Mouse (Mus musculus) hindbrain, embryonic 15.5 days (tissue): ENCODE measurements around the gene Spire2. TPM values are rescaled to one million over a fixed set of nuclear protein-coding genes. Genes with fewer than 3 reads are reported as not detected.
A peak's percentile ranks its signal among the peaks of the same experiment; 100 is the strongest.
"Not testable (repeated sequence)": the region's sequence is repeated elsewhere in the genome, so short reads cannot be mapped to it uniquely, and the experiment has no call there.

Experiments
- ATAC-seq: fragments of 200-750 bp; cut with Nextera tagmentation; 2 replicates; pipeline ENCODE4 v1.8.0; 2017; ENCODE audit warnings: low read depth, moderate number of reproducible peaks, moderate TSS enrichment; ENCODE audit not compliant: low FRiP score
- H3K27ac ChIP-seq: fragments of 300-500 bp; sonication (generic); replicated peaks from 2 replicates; pipeline ENCODE4 v1.5.1; 2015; ENCODE audit warnings: mild to moderate bottlenecking, inconsistent platforms
- H3K27me3 ChIP-seq: fragments of 300-500 bp; sonication (generic); 2 replicates; pipeline ENCODE4 v1.6.1; 2015; ENCODE audit warnings: control low read depth, inconsistent platforms
- H3K36me3 ChIP-seq: fragments of 300-500 bp; sonication (generic); 2 replicates; pipeline ENCODE4 v1.6.1; 2015; ENCODE audit warnings: control low read depth, inconsistent platforms
- H3K4me1 ChIP-seq: fragments of 300-500 bp; sonication (generic); replicated peaks from 2 replicates; pipeline ENCODE4 v1.6.1; 2015; ENCODE audit warnings: control low read depth, inconsistent platforms
- H3K4me2 ChIP-seq: fragments of 300-500 bp; sonication (generic); 2 replicates; pipeline ENCODE4 v1.6.1; 2015; ENCODE audit warnings: moderate library complexity, mild to moderate bottlenecking, inconsistent platforms
- H3K4me3 ChIP-seq: fragments of 300-500 bp; sonication (generic); 2 replicates; pipeline ENCODE4 v1.5.1; 2015; ENCODE audit warnings: mild to moderate bottlenecking, inconsistent platforms
- H3K9ac ChIP-seq: fragments of 300-500 bp; sonication (generic); 2 replicates; pipeline ENCODE4 v1.6.1; 2015; ENCODE audit warnings: inconsistent platforms
- H3K9me3 ChIP-seq: fragments of 300-500 bp; sonication (generic); 2 replicates; pipeline ENCODE4 v1.6.1; 2016; ENCODE audit warnings: control low read depth, inconsistent platforms
- WGBS: fragments of 180-500 bp; shearing (Covaris S2); methylation state at CpG from one replicate; pipeline ENCODE4 v1.1.7; 2015; 5-methylcytosine and 5-hydroxymethylcytosine counted together
- polyA plus RNA-seq: library from polyadenylated mRNA; unstranded; fragments of >200 nt; fragmentation: Nextera tagmentation; extraction: Ambion mirVana; gene quantifications from 2 replicates; pipeline ENCODE4 v1.2.1, GENCODE M21; 2015

Gene Spire2
- polyA plus RNA-seq, 1 experiment from 2014 or later: 39.5 TPM

GRCm38 (mm10) chr8:123411246-123411645 lies 78.7 kb downstream of the Spire2 start, which contains the start of gene Tubb3:
TSS of gene Tubb3 (plus strand) at chr8:123411424.
- H3K4me2 ChIP-seq: peak within 1 kb of the TSS; percentile 88
- peak; percentile 93 for ATAC-seq
- peak within 1 kb of the TSS; percentile 78 for H3K9ac ChIP-seq

GRCm38 (mm10) chr8:123411781-123412327 lies 79.3 kb downstream of the Spire2 start:
- H3K36me3 ChIP-seq: no peaks in the 10 kb centered on the region
- peak; percentile 24 for ATAC-seq
- H3K9ac ChIP-seq: peak overlapping the region; percentile 78
- H3K27me3 ChIP-seq: no peaks in the 10 kb centered on the region
- peak overlapping the region; percentile 93 for H3K27ac ChIP-seq
- peak overlapping the region; percentile 53 for H3K4me3 ChIP-seq
- peak overlapping the region; percentile 88 for H3K4me2 ChIP-seq
- H3K9me3 ChIP-seq: no peaks in the 10 kb centered on the region
- 3% methylated on average over 16 of the region's 16 CpGs for WGBS
- peaks cover 38% of the 10 kb centered on the region for H3K4me1 ChIP-seq

More at GRCm38 (mm10) chr8:123411246-123411645, 78.7 kb downstream of the Spire2 start, which contains the start of gene Tubb3:
- H3K27ac ChIP-seq: peak within 1 kb of the TSS; percentile 93
- no peaks in the 10 kb centered on the region for H3K9me3 ChIP-seq
- peaks cover 36% of the 10 kb centered on the region for H3K4me1 ChIP-seq
- no peaks in the 10 kb centered on the region for H3K27me3 ChIP-seq
- peak within 1 kb of the TSS; percentile 53 for H3K4me3 ChIP-seq
- no peaks in the 10 kb centered on the region for H3K36me3 ChIP-seq
- WGBS: under 1% methylated on average over 29 of the region's 29 CpGs

- Histone ChIP-seq H3K4me1 (peaks cover 41% of the 10 kb centered on the region), H3K27me3 (no peaks in the 10 kb centered on the region), H3K9ac (peak overlapping the region; percentile 78), H3K9me3 (no peaks in the 10 kb centered on the region), H3K4me3 (peak overlapping the region; percentile 53), H3K27ac (peak overlapping the region; percentile 93), H3K4me2 (peak overlapping the region; percentile 88), H3K36me3 (peaks cover under 1% of the 10 kb centered on the region)
- under 1% methylated on average over 12 of the region's 12 CpGs for WGBS
- no peak for ATAC-seq
These were observed 80.2 kb downstream of the Spire2 start for GRCm38 (mm10) chr8:123412560-123413170.

GRCm38 (mm10) chr8:123414255-123414654 lies 81.7 kb downstream of the Spire2 start:
- no peak for ATAC-seq
- Histone ChIP-seq H3K4me3 (peak overlapping the region; percentile 53), H3K27ac (peak overlapping the region; percentile 93), H3K4me2 (peak overlapping the region; percentile 88), H3K27me3 (no peaks in the 10 kb centered on the region), H3K36me3 (peaks cover 16% of the 10 kb centered on the region), H3K9me3 (no peaks in the 10 kb centered on the region), H3K4me1 (peaks cover 42% of the 10 kb centered on the region), H3K9ac (peak overlapping the region; percentile 78)
- WGBS: 7% methylated on average over 9 of the region's 9 CpGs

- H3K9ac ChIP-seq, ATAC-seq, H3K27ac ChIP-seq, H3K27me3 ChIP-seq, H3K9me3 ChIP-seq: not testable (repeated sequence)
- Histone ChIP-seq H3K4me1 (peaks cover 33% of the 10 kb centered on the region), H3K4me3 (peak overlapping the region; percentile 53), H3K36me3 (peaks cover 24% of the 10 kb centered on the region), H3K4me2 (peak overlapping the region; percentile 88)
- WGBS: 82% methylated on average over 5 of the region's 5 CpGs
These were observed 82.6 kb downstream of the Spire2 start for GRCm38 (mm10) chr8:123414997-123415696.

- H3K27ac ChIP-seq: no peak overlapping the region
- no peaks in the 10 kb centered on the region for H3K9me3 ChIP-seq
- no peak overlapping the region for H3K9ac ChIP-seq
- H3K4me3 ChIP-seq: peak overlapping the region; percentile 53
- peaks cover 30% of the 10 kb centered on the region for H3K4me1 ChIP-seq
- WGBS: 79% methylated on average over 8 of the region's 8 CpGs
- no peak for ATAC-seq
- H3K4me2 ChIP-seq: peak overlapping the region; percentile 88
- peaks cover 35% of the 10 kb centered on the region for H3K36me3 ChIP-seq
- no peaks in the 10 kb centered on the region for H3K27me3 ChIP-seq
These were observed 83.7 kb downstream of the Spire2 start for GRCm38 (mm10) chr8:123415967-123416943.

GRCm38 (mm10) chr8:123416944-123417555 lies 84.5 kb downstream of the Spire2 start:
- Histone ChIP-seq H3K4me2 (peak overlapping the region; percentile 88), H3K9me3 (no peaks in the 10 kb centered on the region), H3K27ac (no peak overlapping the region), H3K27me3 (no peaks in the 10 kb centered on the region), H3K4me1 (peaks cover 34% of the 10 kb centered on the region), H3K9ac (no peak overlapping the region), H3K4me3 (peak overlapping the region; percentile 15; the same call in 1 of the 2 replicates), H3K36me3 (peaks cover 42% of the 10 kb centered on the region)
- WGBS: 69% methylated on average over 8 of the region's 8 CpGs
- no peak for ATAC-seq

Other genes with a start within 250 kb of the Spire2 start
- 632 and 725 TPM in 2 replicates for gene Rpl13, start 230.4 kb upstream of the Spire2 start, polyA plus RNA-seq
- gene Cpne7, start 215.3 kb upstream of the Spire2 start, polyA plus RNA-seq: 4.3 and 4.5 TPM in 2 replicates
- 1.6 TPM in 2 replicates for gene Sult5a1, start 174.4 kb upstream of the Spire2 start, polyA plus RNA-seq
- 0.18 and 0.50 TPM in 2 replicates for gene Dpep1, start 146.5 kb upstream of the Spire2 start, polyA plus RNA-seq
- gene Chmp1a, start 120.0 kb upstream of the Spire2 start, polyA plus RNA-seq: 200 and 215 TPM in 2 replicates
- gene Spata33, start 119.9 kb upstream of the Spire2 start, polyA plus RNA-seq: 6.2 and 8.7 TPM in 2 replicates
- gene Cdk10, start 107.9 kb upstream of the Spire2 start, polyA plus RNA-seq: 45.2 and 48.5 TPM in 2 replicates
- gene Spata2l, start 96.5 kb upstream of the Spire2 start, polyA plus RNA-seq: 10.1 and 11.4 TPM in 2 replicates
- gene Zfp276, start 78.5 kb upstream of the Spire2 start, polyA plus RNA-seq: 24.7 and 25.2 TPM in 2 replicates
- gene Vps9d1, start 78.4 kb upstream of the Spire2 start, polyA plus RNA-seq: 58.8 and 66.6 TPM in 2 replicates
- gene Fanca, start 14.1 kb upstream of the Spire2 start, polyA plus RNA-seq: 6.9 and 10.6 TPM in 2 replicates
- gene Tcf25, start 41.0 kb downstream of the Spire2 start, polyA plus RNA-seq: 332 and 377 TPM in 2 replicates
- 0.06 and 0.16 TPM in 2 replicates for gene Mc1r, start 74.4 kb downstream of the Spire2 start, polyA plus RNA-seq
- 1,757 and 1,788 TPM in 2 replicates for gene Tubb3, start 78.7 kb downstream of the Spire2 start, polyA plus RNA-seq
- gene Def8, start 90.8 kb downstream of the Spire2 start, polyA plus RNA-seq: 48.6 and 51.6 TPM in 2 replicates
- gene Afg3l1, start 145.2 kb downstream of the Spire2 start, polyA plus RNA-seq: 49.9 and 52.9 TPM in 2 replicates
- 80.1 and 90.3 TPM in 2 replicates for gene Dbndd1, start 182.8 kb downstream of the Spire2 start, polyA plus RNA-seq
- gene Gas8, start 186.1 kb downstream of the Spire2 start, polyA plus RNA-seq: 39.0 and 43.3 TPM in 2 replicates